Mouse (Mus musculus) kidney, postnatal 36 days (tissue): ENCODE measurements around the gene Cxadr.

Experiments used
- DNase-seq, 2 experiments: peaks; one replicate each; pipeline ENCODE4 v3.0.0; 2021 to 2022; ENCODE audit warnings: mixed read lengths in 2 of 2

Gene Cxadr

GRCm38 (mm10) chr16:78372786-78373185 lies 71.5 kb downstream of the Cxadr start:
- DNase-seq = no peak

GRCm38 (mm10) chr16:78373743-78374142 lies 72.5 kb downstream of the Cxadr start:
- no peak for DNase-seq

- no peak for DNase-seq
These were observed 73.9 kb downstream of the Cxadr start for GRCm38 (mm10) chr16:78375222-78375621.

GRCm38 (mm10) chr16:78375821-78376691 lies 74.8 kb downstream of the Cxadr start:
- peak; percentile 31 to 70 for DNase-seq

GRCm38 (mm10) chr16:78376745-78377570 lies 75.7 kb downstream of the Cxadr start, which contains the start of gene Btg3:
Gene Btg3 (minus strand): TSS chr16:78377192.
- DNase-seq = peak; percentile 89 to 94

- DNase-seq = no peak
These were observed 77.2 kb downstream of the Cxadr start for GRCm38 (mm10) chr16:78378493-78378892.

- DNase-seq = no peak
These were observed 87.8 kb downstream of the Cxadr start for GRCm38 (mm10) chr16:78389122-78389521.

GRCm38 (mm10) chr16:78389986-78390385 lies 88.7 kb downstream of the Cxadr start:
- DNase-seq = no peak

GRCm38 (mm10) chr16:78391354-78391753 lies 90.1 kb downstream of the Cxadr start:
- DNase-seq = no peak

- DNase-seq = no peak
These were observed 97.4 kb downstream of the Cxadr start for GRCm38 (mm10) chr16:78398734-78399133.

- no peak for DNase-seq
These were observed 98.1 kb downstream of the Cxadr start for GRCm38 (mm10) chr16:78399423-78399822.

GRCm38 (mm10) chr16:78402316-78402715 lies 101.0 kb downstream of the Cxadr start:
- no peak for DNase-seq

GRCm38 (mm10) chr16:78406657-78407056 lies 105.4 kb downstream of the Cxadr start:
- DNase-seq = no peak

GRCm38 (mm10) chr16:78407855-78408254 lies 106.6 kb downstream of the Cxadr start:
- DNase-seq = no peak
